Mouse (Mus musculus): ENCODE data around the gene Fkbp8. TPM values are rescaled to one million over a fixed set of nuclear protein-coding genes. Genes with fewer than 3 reads are reported as not detected.

The Fkbp8 gene
- polyA plus RNA-seq, 1 experiment, result 80.5 TPM

- Histone ChIP-seq H3K27me3 (ENCODE audit: control insufficient read depth, insufficient read depth, low read length, poor library complexity, severe bottlenecking) (no peaks in the 10 kb centered on the region), H3K4me1 (ENCODE audit: control insufficient read depth, insufficient read depth, low read length) (no peaks in the 10 kb centered on the region), H3K9me3 (replicated peaks; ENCODE audit: control insufficient read depth, insufficient read depth, low read length, poor library complexity, severe bottlenecking) (no peaks in the 10 kb centered on the region), H3K36me3 (ENCODE audit: control insufficient read depth, insufficient read depth, low read length, poor library complexity, severe bottlenecking) (peaks cover 24% of the 10 kb centered on the region), H3K27ac (ENCODE audit: insufficient read depth, low read length) (no peak overlapping the region), H3K9ac (ENCODE audit: low read depth, poor library complexity, severe bottlenecking) (no peak overlapping the region), H3K4me3 (ENCODE audit: low read depth, low read length) (no peak overlapping the region)
- TF ChIP-seq CTCF (IDR thresholded peaks at IDR 0.05; ENCODE audit: low read depth, low read length), result peak; percentile 77
- no peak for TF ChIP-seq POLR2A (IDR thresholded peaks at IDR 0.05; ENCODE audit: insufficient read depth, low read length)
- no peak for TF ChIP-seq EP300 (IDR thresholded peaks at IDR 0.05; ENCODE audit: insufficient read depth, low read depth, low read length)
Measured at GRCm38 (mm10) chr8:70504851-70505250, 22.7 kb upstream of the Fkbp8 start.

- Histone ChIP-seq H3K9me3 (replicated peaks; ENCODE audit: control insufficient read depth, insufficient read depth, low read length, poor library complexity, severe bottlenecking) (no peaks in the 10 kb centered on the region), H3K4me3 (ENCODE audit: low read depth, low read length) (peak overlapping the region; percentile 59), H3K4me1 (ENCODE audit: control insufficient read depth, insufficient read depth, low read length) (no peaks in the 10 kb centered on the region), H3K36me3 (ENCODE audit: control insufficient read depth, insufficient read depth, low read length, poor library complexity, severe bottlenecking) (peaks cover 24% of the 10 kb centered on the region), H3K27ac (ENCODE audit: insufficient read depth, low read length) (peak overlapping the region; percentile 21; the same call in 1 of the 2 replicates), H3K9ac (ENCODE audit: low read depth, poor library complexity, severe bottlenecking) (peak overlapping the region; percentile 87), H3K27me3 (ENCODE audit: control insufficient read depth, insufficient read depth, low read length, poor library complexity, severe bottlenecking) (no peaks in the 10 kb centered on the region)
- no peak for TF ChIP-seq POLR2A (IDR thresholded peaks at IDR 0.05; ENCODE audit: insufficient read depth, low read length)
- TF ChIP-seq CTCF (IDR thresholded peaks at IDR 0.05; ENCODE audit: low read depth, low read length), result no peak
- no peak for TF ChIP-seq EP300 (IDR thresholded peaks at IDR 0.05; ENCODE audit: insufficient read depth, low read depth, low read length)
Measured at GRCm38 (mm10) chr8:70505698-70506327, 21.7 kb upstream of the Fkbp8 start.

- H3K36me3 ChIP-seq (ENCODE audit: control insufficient read depth, insufficient read depth, low read length, poor library complexity, severe bottlenecking), result peaks cover 24% of the 10 kb centered on the region
- H3K9ac ChIP-seq (ENCODE audit: low read depth, poor library complexity, severe bottlenecking), result peak within 1 kb of the TSS; percentile 87
- peak within 1 kb of the TSS; percentile 62 for H3K27ac ChIP-seq (ENCODE audit: insufficient read depth, low read length)
- peak within 1 kb of the TSS; percentile 59 for H3K4me3 ChIP-seq (ENCODE audit: low read depth, low read length)
- no peak for TF ChIP-seq EP300 (IDR thresholded peaks at IDR 0.05; ENCODE audit: insufficient read depth, low read depth, low read length)
- TF ChIP-seq CTCF (IDR thresholded peaks at IDR 0.05; ENCODE audit: low read depth, low read length), result peak; percentile 66
- peak; percentile 13 for TF ChIP-seq POLR2A (IDR thresholded peaks at IDR 0.05; ENCODE audit: insufficient read depth, low read length)
- no peaks in the 10 kb centered on the region for H3K4me1 ChIP-seq (ENCODE audit: control insufficient read depth, insufficient read depth, low read length)
- no peaks in the 10 kb centered on the region for H3K9me3 ChIP-seq (replicated peaks; ENCODE audit: control insufficient read depth, insufficient read depth, low read length, poor library complexity, severe bottlenecking)
- no peaks in the 10 kb centered on the region for H3K27me3 ChIP-seq (ENCODE audit: control insufficient read depth, insufficient read depth, low read length, poor library complexity, severe bottlenecking)
Measured at GRCm38 (mm10) chr8:70506328-70507026, 21.0 kb upstream of the Fkbp8 start, which contains the start of gene Rex1bd. Gene Rex1bd, minus strand, starts transcription at chr8:70506752.

- Histone ChIP-seq H3K36me3 (ENCODE audit: control insufficient read depth, insufficient read depth, low read length, poor library complexity, severe bottlenecking) (peaks cover 26% of the 10 kb centered on the region), H3K27ac (ENCODE audit: insufficient read depth, low read length) (peak overlapping the region; percentile 62), H3K27me3 (ENCODE audit: control insufficient read depth, insufficient read depth, low read length, poor library complexity, severe bottlenecking) (no peaks in the 10 kb centered on the region), H3K9me3 (replicated peaks; ENCODE audit: control insufficient read depth, insufficient read depth, low read length, poor library complexity, severe bottlenecking) (no peaks in the 10 kb centered on the region), H3K9ac (ENCODE audit: low read depth, poor library complexity, severe bottlenecking) (peak overlapping the region; percentile 87), H3K4me3 (ENCODE audit: low read depth, low read length) (peak overlapping the region; percentile 21), H3K4me1 (ENCODE audit: control insufficient read depth, insufficient read depth, low read length) (no peaks in the 10 kb centered on the region)
- TF ChIP-seq POLR2A (IDR thresholded peaks at IDR 0.05; ENCODE audit: insufficient read depth, low read length), result no peak
- no peak for TF ChIP-seq CTCF (IDR thresholded peaks at IDR 0.05; ENCODE audit: low read depth, low read length)
- no peak for TF ChIP-seq EP300 (IDR thresholded peaks at IDR 0.05; ENCODE audit: insufficient read depth, low read depth, low read length)
Measured at GRCm38 (mm10) chr8:70507027-70507393, 20.5 kb upstream of the Fkbp8 start.

- Histone ChIP-seq H3K4me1 (ENCODE audit: control insufficient read depth, insufficient read depth, low read length) (no peaks in the 10 kb centered on the region), H3K9me3 (replicated peaks; ENCODE audit: control insufficient read depth, insufficient read depth, low read length, poor library complexity, severe bottlenecking) (no peaks in the 10 kb centered on the region), H3K27ac (ENCODE audit: insufficient read depth, low read length) (peak overlapping the region; percentile 45), H3K4me3 (ENCODE audit: low read depth, low read length) (peak overlapping the region; percentile 96), H3K27me3 (ENCODE audit: control insufficient read depth, insufficient read depth, low read length, poor library complexity, severe bottlenecking) (no peaks in the 10 kb centered on the region), H3K36me3 (ENCODE audit: control insufficient read depth, insufficient read depth, low read length, poor library complexity, severe bottlenecking) (peaks cover 48% of the 10 kb centered on the region), H3K9ac (ENCODE audit: low read depth, poor library complexity, severe bottlenecking) (peak overlapping the region; percentile 97)
- TF ChIP-seq CTCF (IDR thresholded peaks at IDR 0.05; ENCODE audit: low read depth, low read length) (no peak), EP300 (IDR thresholded peaks at IDR 0.05; ENCODE audit: insufficient read depth, low read depth, low read length) (no peak)
Measured at GRCm38 (mm10) chr8:70509281-70509952, 18.1 kb upstream of the Fkbp8 start.

Measured in ES-Bruce4 (cell line).